Mouse (Mus musculus): Measurements from ENCODE around the gene Kcnk1. TPM values are rescaled to one million over a fixed set of nuclear protein-coding genes. Genes with fewer than 3 reads are reported as not detected.

The Kcnk1 gene
- polyA plus RNA-seq, 1 experiment, result 2.0 TPM

- Histone ChIP-seq H3K4me1 (ENCODE audit: control insufficient read depth, insufficient read depth, low read length) (peaks cover 12% of the 10 kb centered on the region; the same call in 1 of the 2 replicates), H3K27ac (ENCODE audit: insufficient read depth, low read length) (no peak overlapping the region), H3K4me3 (ENCODE audit: insufficient read depth, low read length) (no peak overlapping the region)
- no peak for TF ChIP-seq POLR2A (IDR thresholded peaks at IDR 0.05; ENCODE audit: low read depth, low read length)
- TF ChIP-seq CTCF (IDR thresholded peaks at IDR 0.05; ENCODE audit: borderline replicate concordance, insufficient read depth, low read length), result no peak
Observed at GRCm38 (mm10) chr8:126010900-126011299, 15.9 kb downstream of the Kcnk1 start.

GRCm38 (mm10) chr8:126012334-126012733 lies 17.4 kb downstream of the Kcnk1 start:
- Histone ChIP-seq H3K27ac (ENCODE audit: insufficient read depth, low read length) (no peak overlapping the region), H3K4me3 (ENCODE audit: insufficient read depth, low read length) (no peak overlapping the region), H3K4me1 (ENCODE audit: control insufficient read depth, insufficient read depth, low read length) (peaks cover 12% of the 10 kb centered on the region; the same call in 1 of the 2 replicates)
- TF ChIP-seq CTCF (IDR thresholded peaks at IDR 0.05; ENCODE audit: borderline replicate concordance, insufficient read depth, low read length) (no peak), POLR2A (IDR thresholded peaks at IDR 0.05; ENCODE audit: low read depth, low read length) (no peak)

GRCm38 (mm10) chr8:126013646-126014045 lies 18.7 kb downstream of the Kcnk1 start:
- TF ChIP-seq CTCF (IDR thresholded peaks at IDR 0.05; ENCODE audit: borderline replicate concordance, insufficient read depth, low read length), result no peak
- TF ChIP-seq POLR2A (IDR thresholded peaks at IDR 0.05; ENCODE audit: low read depth, low read length), result no peak
- no peak overlapping the region for H3K27ac ChIP-seq (ENCODE audit: insufficient read depth, low read length)

GRCm38 (mm10) chr8:126021932-126022331 lies 27.0 kb downstream of the Kcnk1 start:
- H3K4me1 ChIP-seq (ENCODE audit: control insufficient read depth, insufficient read depth, low read length), result no peaks in the 10 kb centered on the region
- H3K27ac ChIP-seq (ENCODE audit: insufficient read depth, low read length), result no peak overlapping the region
- no peak for TF ChIP-seq POLR2A (IDR thresholded peaks at IDR 0.05; ENCODE audit: low read depth, low read length)
- TF ChIP-seq CTCF (IDR thresholded peaks at IDR 0.05; ENCODE audit: borderline replicate concordance, insufficient read depth, low read length), result no peak
- no peak overlapping the region for H3K4me3 ChIP-seq (ENCODE audit: insufficient read depth, low read length)

More at GRCm38 (mm10) chr8:126013646-126014045, 18.7 kb downstream of the Kcnk1 start:
- H3K4me3 ChIP-seq (ENCODE audit: insufficient read depth, low read length), result no peak overlapping the region
- peaks cover 10% of the 10 kb centered on the region; the same call in 1 of the 2 replicates for H3K4me1 ChIP-seq (ENCODE audit: control insufficient read depth, insufficient read depth, low read length)

- Histone ChIP-seq H3K4me3 (ENCODE audit: insufficient read depth, low read length) (no peak overlapping the region), H3K4me1 (ENCODE audit: control insufficient read depth, insufficient read depth, low read length) (no peaks in the 10 kb centered on the region), H3K27ac (ENCODE audit: insufficient read depth, low read length) (no peak overlapping the region)
- no peak for TF ChIP-seq POLR2A (IDR thresholded peaks at IDR 0.05; ENCODE audit: low read depth, low read length)
Observed at GRCm38 (mm10) chr8:126023706-126024305, 28.8 kb downstream of the Kcnk1 start.

- Histone ChIP-seq H3K4me1 (ENCODE audit: control insufficient read depth, insufficient read depth, low read length) (no peaks in the 10 kb centered on the region), H3K27ac (ENCODE audit: insufficient read depth, low read length) (no peak overlapping the region), H3K4me3 (ENCODE audit: insufficient read depth, low read length) (no peak overlapping the region)
- TF ChIP-seq CTCF (IDR thresholded peaks at IDR 0.05; ENCODE audit: borderline replicate concordance, insufficient read depth, low read length), result no peak
- no peak for TF ChIP-seq POLR2A (IDR thresholded peaks at IDR 0.05; ENCODE audit: low read depth, low read length)
Observed at GRCm38 (mm10) chr8:126024891-126025290, 29.9 kb downstream of the Kcnk1 start.

GRCm38 (mm10) chr8:126026121-126026520 lies 31.2 kb downstream of the Kcnk1 start:
- no peak overlapping the region for H3K27ac ChIP-seq (ENCODE audit: insufficient read depth, low read length)
- TF ChIP-seq CTCF (IDR thresholded peaks at IDR 0.05; ENCODE audit: borderline replicate concordance, insufficient read depth, low read length) (no peak), POLR2A (IDR thresholded peaks at IDR 0.05; ENCODE audit: low read depth, low read length) (no peak)
- no peak overlapping the region for H3K4me3 ChIP-seq (ENCODE audit: insufficient read depth, low read length)
- no peaks in the 10 kb centered on the region for H3K4me1 ChIP-seq (ENCODE audit: control insufficient read depth, insufficient read depth, low read length)

GRCm38 (mm10) chr8:126026584-126026983 lies 31.6 kb downstream of the Kcnk1 start:
- Histone ChIP-seq H3K4me1 (ENCODE audit: control insufficient read depth, insufficient read depth, low read length) (no peaks in the 10 kb centered on the region), H3K27ac (ENCODE audit: insufficient read depth, low read length) (no peak overlapping the region)
- TF ChIP-seq POLR2A (IDR thresholded peaks at IDR 0.05; ENCODE audit: low read depth, low read length), result no peak
- no peak for TF ChIP-seq CTCF (IDR thresholded peaks at IDR 0.05; ENCODE audit: borderline replicate concordance, insufficient read depth, low read length)

GRCm38 (mm10) chr8:126027486-126027885 lies 32.5 kb downstream of the Kcnk1 start:
- Histone ChIP-seq H3K4me1 (ENCODE audit: control insufficient read depth, insufficient read depth, low read length) (no peaks in the 10 kb centered on the region), H3K27ac (ENCODE audit: insufficient read depth, low read length) (no peak overlapping the region), H3K4me3 (ENCODE audit: insufficient read depth, low read length) (no peak overlapping the region)
- TF ChIP-seq CTCF (IDR thresholded peaks at IDR 0.05; ENCODE audit: borderline replicate concordance, insufficient read depth, low read length) (no peak), POLR2A (IDR thresholded peaks at IDR 0.05; ENCODE audit: low read depth, low read length) (no peak)

More at GRCm38 (mm10) chr8:126026584-126026983, 31.6 kb downstream of the Kcnk1 start:
- H3K4me3 ChIP-seq (ENCODE audit: insufficient read depth, low read length), result no peak overlapping the region

GRCm38 (mm10) chr8:126028941-126029340 lies 34.0 kb downstream of the Kcnk1 start:
- Histone ChIP-seq H3K4me3 (ENCODE audit: insufficient read depth, low read length) (no peak overlapping the region), H3K27ac (ENCODE audit: insufficient read depth, low read length) (no peak overlapping the region), H3K4me1 (ENCODE audit: control insufficient read depth, insufficient read depth, low read length) (no peaks in the 10 kb centered on the region)
- TF ChIP-seq CTCF (IDR thresholded peaks at IDR 0.05; ENCODE audit: borderline replicate concordance, insufficient read depth, low read length) (no peak), POLR2A (IDR thresholded peaks at IDR 0.05; ENCODE audit: low read depth, low read length) (no peak)
